Mouse (Mus musculus): ENCODE measurements around the gene Acads. TPM values are rescaled to one million over a fixed set of nuclear protein-coding genes. Genes with fewer than 3 reads are reported as not detected.

The Acads gene
- polyA plus RNA-seq, 1 experiment from 2014 or later: 105 TPM

DNA sequence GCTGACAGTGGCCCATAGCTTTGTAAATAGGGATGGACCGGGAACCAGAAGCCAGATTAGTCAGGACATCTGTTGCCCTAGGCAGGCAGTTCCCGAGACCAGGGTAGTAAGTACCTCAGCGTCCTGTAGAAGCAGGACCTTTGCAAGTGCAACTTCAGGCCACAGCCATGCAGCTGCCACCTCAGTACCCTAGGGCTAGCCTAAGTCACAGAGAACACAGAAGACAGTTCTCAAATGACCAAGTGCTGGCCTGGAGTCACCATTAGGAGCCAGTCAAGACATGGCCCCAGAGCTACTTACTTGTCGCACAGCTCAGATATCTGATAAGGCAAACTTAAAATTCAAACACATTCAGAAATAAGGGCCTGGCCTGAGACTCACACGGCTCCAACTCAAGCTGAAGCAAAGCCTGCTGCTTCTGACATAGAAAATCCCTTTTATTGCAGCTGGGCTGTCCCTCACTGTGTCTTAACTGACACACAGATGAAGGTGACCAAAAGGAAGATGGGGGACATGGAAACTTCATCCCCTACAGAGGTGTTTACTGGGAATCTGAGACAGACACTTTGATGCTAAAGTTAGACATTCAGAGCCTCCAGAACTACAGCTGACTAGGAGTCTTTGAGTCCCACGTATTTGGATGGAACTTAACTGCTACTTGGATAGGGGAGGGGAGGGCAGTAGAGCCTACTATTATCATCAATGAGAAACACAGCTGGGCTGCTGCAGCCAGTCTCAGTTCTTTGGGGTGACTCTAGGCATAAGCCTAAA is 27.0 kb upstream of the Acads start:
- H3K9me3 ChIP-seq (replicated peaks; ENCODE audit: low read length): no peaks in the 10 kb centered on the region
- peaks cover 16% of the 10 kb centered on the region; the same call in 1 of the 2 replicates for H3K4me1 ChIP-seq (replicated peaks; ENCODE audit: insufficient read depth, low read length)
- no peak overlapping the region for H3K4me3 ChIP-seq (replicated peaks; ENCODE audit: low read depth, low read length)
- H3K4me2 ChIP-seq (ENCODE audit: low read length): no peak overlapping the region
- H3K9ac ChIP-seq (ENCODE audit: low read depth, low read length): no peak overlapping the region
- TF ChIP-seq CTCF (IDR thresholded peaks at IDR 0.05; ENCODE audit: low read depth): no peak
- WGBS: 55% methylated on average over 6 of the region's 6 CpGs
- peaks cover 33% of the 10 kb centered on the region for H3K36me3 ChIP-seq (ENCODE audit: insufficient read depth, low read length)
- H3K27ac ChIP-seq: no peak overlapping the region
- no peak for DNase-seq (ENCODE audit: low spot score)
- no peak for ATAC-seq (replicated peaks; ENCODE audit: low FRiP score, low read depth)
- H3K27me3 ChIP-seq (ENCODE audit: insufficient read depth, low read length): no peaks in the 10 kb centered on the region

DNA sequence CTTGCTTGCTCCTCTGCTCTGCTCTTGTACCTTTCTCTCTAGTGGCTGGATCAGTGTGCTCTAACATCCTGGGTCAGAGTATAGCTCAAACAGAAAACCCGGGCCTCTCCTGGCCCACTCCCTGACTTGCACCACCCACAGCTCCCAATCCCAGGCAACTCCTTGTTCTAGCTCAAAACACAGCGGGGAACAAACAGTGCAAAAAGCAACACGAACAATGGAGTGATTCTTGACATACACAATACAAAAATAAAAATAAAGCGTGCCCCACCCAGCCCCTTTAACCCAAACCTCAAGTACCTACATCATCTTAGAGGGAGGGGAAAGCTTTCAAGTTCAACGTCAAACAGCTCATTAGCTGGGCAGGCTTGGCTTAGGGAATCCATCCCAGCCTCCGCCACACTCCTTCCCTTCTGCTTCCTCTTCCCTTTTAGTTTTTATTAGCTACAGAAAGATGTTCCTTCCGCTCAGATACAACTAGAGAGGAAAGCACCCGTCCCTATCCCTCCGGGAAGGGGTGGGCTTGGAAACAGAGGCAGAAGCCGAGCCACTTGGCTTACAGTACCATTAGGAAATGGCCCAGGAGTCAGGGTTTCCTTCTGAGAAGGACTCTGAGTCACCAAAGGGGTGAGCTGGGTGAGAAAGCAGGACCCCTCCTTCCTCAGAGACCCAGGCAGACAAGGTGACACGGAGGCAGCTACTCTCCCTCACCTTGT is 26.3 kb upstream of the Acads start:
- Histone ChIP-seq H3K4me2 (ENCODE audit: low read length) (no peak overlapping the region), H3K27me3 (ENCODE audit: insufficient read depth, low read length) (no peaks in the 10 kb centered on the region), H3K9ac (ENCODE audit: low read depth, low read length) (no peak overlapping the region), H3K4me1 (replicated peaks; ENCODE audit: insufficient read depth, low read length) (peaks cover 13% of the 10 kb centered on the region; the same call in 1 of the 2 replicates), H3K36me3 (ENCODE audit: insufficient read depth, low read length) (peaks cover 30% of the 10 kb centered on the region), H3K9me3 (replicated peaks; ENCODE audit: low read length) (no peaks in the 10 kb centered on the region), H3K4me3 (replicated peaks; ENCODE audit: low read depth, low read length) (no peak overlapping the region), H3K27ac (no peak overlapping the region)
- DNase-seq (ENCODE audit: low spot score) (no peak), ATAC-seq (replicated peaks; ENCODE audit: low FRiP score, low read depth) (no peak)
- no peak for TF ChIP-seq CTCF (IDR thresholded peaks at IDR 0.05; ENCODE audit: low read depth)
- 70% methylated on average over 11 of the region's 11 CpGs for WGBS

DNA sequence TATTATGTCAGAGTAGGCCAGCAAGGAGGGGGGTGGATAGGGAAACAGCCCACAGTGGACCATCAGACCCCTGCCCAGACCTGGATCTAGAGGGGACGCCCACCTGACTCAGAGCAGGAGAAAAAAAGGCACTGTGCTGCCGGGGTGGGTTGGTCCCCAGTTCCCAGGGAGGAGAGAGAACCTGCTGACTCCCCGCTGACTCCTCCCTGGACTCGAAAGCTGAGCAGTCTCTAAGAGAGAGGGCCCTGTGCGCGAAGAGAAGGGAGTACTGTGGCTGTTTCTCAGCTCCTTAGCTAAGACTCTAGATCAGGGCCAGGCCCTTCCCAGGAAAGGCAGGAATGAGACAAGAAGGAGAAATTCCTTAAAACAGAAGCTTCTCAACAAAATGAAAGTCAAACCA is 25.3 kb upstream of the Acads start:
- no peaks in the 10 kb centered on the region for H3K9me3 ChIP-seq (replicated peaks; ENCODE audit: low read length)
- no peak for TF ChIP-seq CTCF (IDR thresholded peaks at IDR 0.05; ENCODE audit: low read depth)
- H3K4me1 ChIP-seq (replicated peaks; ENCODE audit: insufficient read depth, low read length): peaks cover 13% of the 10 kb centered on the region; the same call in 1 of the 2 replicates
- H3K9ac ChIP-seq (ENCODE audit: low read depth, low read length): no peak overlapping the region
- H3K4me3 ChIP-seq (replicated peaks; ENCODE audit: low read depth, low read length): no peak overlapping the region
- H3K36me3 ChIP-seq (ENCODE audit: insufficient read depth, low read length): peaks cover 20% of the 10 kb centered on the region
- no peaks in the 10 kb centered on the region for H3K27me3 ChIP-seq (ENCODE audit: insufficient read depth, low read length)
- no peak overlapping the region for H3K4me2 ChIP-seq (ENCODE audit: low read length)
- DNase-seq (ENCODE audit: low spot score): no peak
- no peak overlapping the region for H3K27ac ChIP-seq
- 55% methylated on average over 6 of the region's 6 CpGs for WGBS
- no peak for ATAC-seq (replicated peaks; ENCODE audit: low FRiP score, low read depth)

DNA sequence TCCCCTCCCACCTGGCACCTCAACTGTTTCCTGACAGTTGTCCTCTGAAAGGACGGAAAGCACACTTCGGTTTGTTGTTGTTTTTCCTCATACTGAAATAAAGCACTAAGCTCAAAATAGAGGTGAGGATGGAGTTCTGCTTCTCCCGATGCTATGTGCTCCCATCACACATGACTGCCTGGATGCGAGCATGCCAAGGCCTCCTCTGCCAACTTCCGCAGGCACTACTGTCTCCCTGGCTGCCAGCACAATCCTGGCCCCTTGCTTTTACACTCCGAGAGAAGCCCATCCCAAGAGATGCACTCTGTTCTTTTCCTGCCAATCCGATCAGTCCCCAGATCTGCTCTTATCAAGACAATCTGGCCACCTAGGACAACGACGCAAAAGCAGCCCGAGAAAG is 24.4 kb upstream of the Acads start:
- DNase-seq (ENCODE audit: low spot score) (no peak), ATAC-seq (replicated peaks; ENCODE audit: low FRiP score, low read depth) (no peak)
- Histone ChIP-seq H3K4me2 (ENCODE audit: low read length) (no peak overlapping the region), H3K4me3 (replicated peaks; ENCODE audit: low read depth, low read length) (no peak overlapping the region), H3K9ac (ENCODE audit: low read depth, low read length) (no peak overlapping the region), H3K9me3 (replicated peaks; ENCODE audit: low read length) (no peaks in the 10 kb centered on the region), H3K27ac (no peak overlapping the region), H3K4me1 (replicated peaks; ENCODE audit: insufficient read depth, low read length) (peaks cover 13% of the 10 kb centered on the region; the same call in 1 of the 2 replicates), H3K27me3 (ENCODE audit: insufficient read depth, low read length) (no peaks in the 10 kb centered on the region), H3K36me3 (ENCODE audit: insufficient read depth, low read length) (peaks cover 16% of the 10 kb centered on the region)
- TF ChIP-seq CTCF (IDR thresholded peaks at IDR 0.05; ENCODE audit: low read depth): no peak
- WGBS: 65% methylated on average over 10 of the region's 10 CpGs

DNA sequence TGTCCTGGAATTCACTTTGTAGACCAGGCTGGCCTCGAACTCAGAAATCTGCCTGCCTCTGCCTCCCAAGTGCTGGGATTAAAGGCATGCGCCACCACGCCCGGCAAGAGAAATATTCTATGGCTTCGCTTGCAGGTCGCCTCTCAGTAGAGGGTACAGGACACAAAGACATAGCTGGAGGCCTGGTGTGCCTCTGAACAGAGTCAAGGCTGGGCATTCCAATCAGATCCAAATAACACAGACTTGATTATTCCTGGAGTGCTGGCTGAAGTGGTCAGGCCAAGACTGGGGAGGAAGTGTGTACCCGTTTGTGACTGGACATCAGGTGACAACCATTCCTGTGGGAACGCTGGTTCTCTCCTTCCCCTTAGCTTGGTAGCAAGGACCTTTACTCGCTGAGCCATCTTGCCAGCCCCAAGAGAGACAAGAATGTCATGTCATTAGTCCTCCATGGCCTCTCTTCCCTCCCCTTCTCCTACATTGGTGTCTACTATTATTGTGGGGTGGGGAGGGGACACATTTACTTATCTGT is 23.1 kb upstream of the Acads start:
- WGBS: 93% methylated on average over 9 of the region's 9 CpGs
- no peak for ATAC-seq (replicated peaks; ENCODE audit: low FRiP score, low read depth)
- Histone ChIP-seq H3K4me3 (replicated peaks; ENCODE audit: low read depth, low read length) (no peak overlapping the region), H3K9me3 (replicated peaks; ENCODE audit: low read length) (no peaks in the 10 kb centered on the region), H3K4me2 (ENCODE audit: low read length) (no peak overlapping the region), H3K4me1 (replicated peaks; ENCODE audit: insufficient read depth, low read length) (peaks cover 13% of the 10 kb centered on the region; the same call in 1 of the 2 replicates), H3K9ac (ENCODE audit: low read depth, low read length) (no peak overlapping the region), H3K36me3 (ENCODE audit: insufficient read depth, low read length) (peaks cover 8% of the 10 kb centered on the region; the same call in 1 of the 2 replicates), H3K27me3 (ENCODE audit: insufficient read depth, low read length) (no peaks in the 10 kb centered on the region), H3K27ac (no peak overlapping the region)
- no peak for DNase-seq (ENCODE audit: low spot score)
- no peak for TF ChIP-seq CTCF (IDR thresholded peaks at IDR 0.05; ENCODE audit: low read depth)

DNA sequence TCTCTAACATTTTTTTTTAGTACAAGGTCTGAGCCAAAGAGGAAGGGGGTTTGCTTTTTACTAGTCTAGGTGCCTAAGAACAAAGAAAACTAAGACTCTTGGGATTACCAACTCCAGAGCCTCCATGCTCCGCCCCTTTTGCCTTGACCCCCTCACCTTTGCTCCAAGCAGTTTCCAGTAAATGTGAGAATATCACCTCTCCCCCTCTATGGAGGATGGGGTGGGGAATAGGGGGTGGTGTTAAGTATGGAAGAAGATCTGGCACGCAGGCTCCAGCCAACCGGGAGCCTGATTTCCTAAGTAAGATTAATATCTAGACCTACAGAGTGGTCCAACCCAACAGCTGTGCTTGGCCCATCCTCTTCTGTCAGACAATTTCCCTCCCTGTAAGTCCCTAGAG is 21.6 kb upstream of the Acads start:
- Histone ChIP-seq H3K4me1 (replicated peaks; ENCODE audit: insufficient read depth, low read length) (peaks cover 13% of the 10 kb centered on the region; the same call in 1 of the 2 replicates), H3K27me3 (ENCODE audit: insufficient read depth, low read length) (no peaks in the 10 kb centered on the region), H3K9ac (ENCODE audit: low read depth, low read length) (no peak overlapping the region), H3K36me3 (ENCODE audit: insufficient read depth, low read length) (0 out of 2 replicates have a peak, but pooled peaks cover 3% of the 10 kb centered on the region), H3K4me3 (replicated peaks; ENCODE audit: low read depth, low read length) (no peak overlapping the region), H3K9me3 (replicated peaks; ENCODE audit: low read length) (no peaks in the 10 kb centered on the region), H3K4me2 (ENCODE audit: low read length) (no peak overlapping the region), H3K27ac (no peak overlapping the region)
- no peak for DNase-seq (ENCODE audit: low spot score)
- WGBS: 54% methylated on average over 3 of the region's 3 CpGs
- no peak for TF ChIP-seq CTCF (IDR thresholded peaks at IDR 0.05; ENCODE audit: low read depth)
- ATAC-seq (replicated peaks; ENCODE audit: low FRiP score, low read depth): no peak

Data from kidney, postnatal 0 days (tissue).